Mouse (Mus musculus) liver, adult (tissue): ENCODE data around the gene Map3k21.

Experiments used
- GATA4 ChIP-seq: IDR thresholded peaks from 2 replicates; pipeline ENCODE4 v1.6.1; 2014; ENCODE audit warnings: mild to moderate bottlenecking, low read length; ENCODE audit not compliant: insufficient replicate concordance

Map3k21 gene

GRCm38 (mm10) chr8:125902521-125902920, 7.7 kb upstream of the Map3k21 start:
- no peak for TF ChIP-seq GATA4

DNA sequence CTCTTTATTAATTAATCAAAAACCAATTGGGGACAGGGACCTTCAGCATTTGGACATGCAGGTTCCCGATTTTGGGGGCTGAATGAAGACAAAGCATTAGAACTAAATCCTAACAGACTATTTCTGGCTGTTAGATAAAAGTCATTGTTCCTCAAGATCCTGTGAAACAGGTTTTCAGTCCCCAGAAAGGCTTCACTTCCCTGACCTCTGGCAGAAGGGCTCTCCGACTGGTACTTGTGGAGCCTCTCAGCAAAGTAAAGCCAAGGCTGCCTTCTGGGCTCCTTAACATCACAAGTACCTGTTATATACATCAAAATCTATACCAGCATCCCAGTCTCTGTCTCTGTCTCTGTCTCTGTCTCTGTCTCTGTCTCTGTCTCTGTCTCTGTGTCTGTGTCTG, 4.9 kb upstream of the Map3k21 start:
- no peak for TF ChIP-seq GATA4

DNA sequence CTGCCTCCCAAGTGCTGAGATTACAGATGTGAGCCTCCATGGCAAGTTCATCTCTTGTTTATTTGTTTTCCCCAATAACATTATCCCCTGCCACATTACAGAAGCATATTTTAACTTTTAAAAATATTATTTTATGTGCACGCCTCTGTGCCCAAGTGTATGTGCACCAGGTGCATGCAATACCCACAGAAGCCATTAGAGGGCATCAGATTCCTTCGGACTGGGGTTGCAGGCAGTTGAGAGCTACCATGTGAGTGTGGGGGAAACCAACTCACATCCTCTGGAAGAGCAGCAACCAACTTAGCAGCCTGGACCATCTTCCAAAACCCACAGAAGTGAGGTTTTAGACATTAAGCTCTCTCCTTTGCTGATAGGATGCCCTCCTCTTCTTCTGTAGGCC, 2.9 kb upstream of the Map3k21 start:
- TF ChIP-seq GATA4: no peak

- no peak for TF ChIP-seq GATA4
Observed at GRCm38 (mm10) chr8:125909661-125910364, 437 bp upstream of the Map3k21 start.

DNA sequence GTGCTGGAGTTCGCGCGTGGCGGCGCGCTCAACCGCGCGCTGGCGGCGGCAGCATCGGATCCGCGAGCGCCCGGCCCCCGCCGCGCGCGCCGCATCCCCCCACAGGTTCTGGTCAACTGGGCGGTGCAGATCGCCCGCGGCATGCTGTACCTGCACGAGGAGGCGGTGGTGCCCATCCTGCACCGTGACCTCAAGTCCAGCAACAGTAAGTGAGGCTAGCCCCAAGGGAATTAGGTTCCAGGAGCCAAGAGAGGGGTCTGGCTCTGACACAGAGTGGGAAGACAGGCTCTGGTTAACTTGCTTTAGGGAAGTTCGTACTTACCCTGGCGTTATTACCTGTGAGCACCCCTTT, 955 bp downstream of the Map3k21 start:
- no peak for TF ChIP-seq GATA4

DNA sequence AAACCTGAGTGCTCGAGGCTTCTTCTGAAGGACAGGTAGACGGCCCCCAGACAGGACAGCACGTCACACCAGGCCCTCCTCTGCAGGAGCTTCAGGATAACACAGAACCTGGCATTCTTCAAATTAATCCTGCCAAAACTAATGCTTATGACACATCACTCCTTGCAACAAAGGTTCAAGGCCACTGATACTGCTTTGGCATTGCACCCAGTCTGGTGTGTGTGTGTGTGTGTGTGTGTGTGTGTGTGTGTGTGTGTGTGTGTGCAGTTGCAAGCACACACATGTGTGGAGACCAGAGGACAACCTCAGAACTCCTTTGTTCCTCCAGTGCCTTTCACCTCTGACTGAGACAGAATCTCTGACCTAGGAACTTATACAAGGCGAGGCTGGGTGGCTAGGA, 3.0 kb downstream of the Map3k21 start:
- TF ChIP-seq GATA4: no peak

GRCm38 (mm10) chr8:125914386-125914785, 4.1 kb downstream of the Map3k21 start:
- no peak for TF ChIP-seq GATA4

DNA sequence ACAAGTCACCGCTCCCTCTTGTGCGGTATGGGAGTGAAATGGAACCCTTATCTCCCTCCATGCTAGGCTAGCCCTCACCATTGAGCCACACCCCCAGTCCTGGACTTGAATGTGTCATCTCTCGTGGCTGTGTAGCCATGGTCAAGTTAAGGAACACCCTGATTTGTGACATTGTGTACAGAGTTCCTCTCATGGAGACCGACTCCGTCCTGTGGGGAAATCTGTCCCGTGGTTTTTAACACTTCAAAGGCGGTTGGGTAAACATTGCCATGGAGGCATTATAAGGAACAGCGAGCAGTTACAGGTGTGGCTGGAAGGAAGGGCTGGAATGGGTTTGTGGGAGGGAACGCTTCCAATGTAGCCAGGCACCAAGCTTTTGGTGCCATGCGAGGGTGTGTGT, 6.8 kb downstream of the Map3k21 start:
- TF ChIP-seq GATA4: no peak

- TF ChIP-seq GATA4: no peak
Observed at GRCm38 (mm10) chr8:125918719-125919118, 8.5 kb downstream of the Map3k21 start.

DNA sequence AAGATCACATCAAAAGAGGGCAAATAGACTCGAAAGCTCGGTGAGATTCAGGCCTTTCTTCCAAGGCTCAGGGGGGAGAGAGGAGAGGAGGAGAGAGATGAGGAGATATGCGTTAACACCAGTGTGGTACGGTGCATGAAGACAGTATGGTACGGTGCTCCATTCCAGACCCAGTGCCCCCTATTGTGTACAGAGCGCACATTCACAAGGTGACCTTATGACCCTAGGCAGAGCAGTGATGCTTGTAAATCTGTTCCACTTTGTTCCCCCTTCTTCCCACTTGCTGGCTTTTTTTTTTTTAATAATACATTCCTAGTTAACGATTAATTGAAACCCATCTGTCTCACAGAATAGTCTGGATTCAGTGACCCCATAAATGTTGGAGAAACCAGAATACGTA, 9.3 kb downstream of the Map3k21 start:
- no peak for TF ChIP-seq GATA4

- TF ChIP-seq GATA4: no peak
Observed at GRCm38 (mm10) chr8:125920281-125920680, 10.0 kb downstream of the Map3k21 start.

GRCm38 (mm10) chr8:125920761-125921160, 10.5 kb downstream of the Map3k21 start:
- TF ChIP-seq GATA4: no peak

DNA sequence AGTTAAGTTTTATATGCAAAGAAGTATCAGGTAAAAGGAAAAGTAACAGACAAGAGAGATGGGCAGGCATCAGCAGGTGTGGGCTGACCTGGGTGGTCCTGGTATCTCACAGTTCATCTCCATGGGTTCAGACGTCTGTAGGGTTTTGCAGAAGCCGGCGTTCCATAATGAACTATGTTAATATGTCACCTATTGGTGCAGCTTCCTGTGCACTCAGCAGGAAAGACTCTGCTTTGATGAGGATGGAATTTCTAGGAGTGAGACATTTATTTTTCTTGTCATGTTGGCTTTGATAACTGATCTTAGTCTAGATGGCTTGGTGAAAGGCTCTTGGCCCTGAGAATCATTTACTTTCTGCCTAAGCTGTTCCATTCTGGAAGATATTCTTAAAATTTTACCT, 12.1 kb downstream of the Map3k21 start:
- TF ChIP-seq GATA4: no peak

DNA sequence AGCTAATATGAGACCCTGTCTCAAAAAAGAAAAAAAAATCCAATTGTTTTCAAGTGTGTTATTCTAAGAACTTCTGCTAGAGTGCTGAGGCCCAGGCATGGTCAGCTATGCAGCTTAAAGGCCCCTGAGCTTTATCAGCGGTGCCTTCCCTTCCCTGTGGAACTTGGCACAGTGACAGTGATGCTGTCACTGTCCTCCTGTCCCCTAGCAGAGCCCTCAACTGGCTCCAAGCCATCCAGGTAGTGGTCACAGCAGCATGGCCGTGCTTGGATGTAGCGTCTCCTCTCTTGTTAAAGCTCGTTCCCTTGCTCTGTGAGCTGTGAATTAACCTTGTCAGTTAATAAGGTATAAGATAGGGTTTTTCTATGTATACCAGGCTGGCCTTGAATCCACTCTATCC, 16.4 kb downstream of the Map3k21 start:
- no peak for TF ChIP-seq GATA4

GRCm38 (mm10) chr8:125930276-125931046, 20.2 kb downstream of the Map3k21 start:
- no peak for TF ChIP-seq GATA4

DNA sequence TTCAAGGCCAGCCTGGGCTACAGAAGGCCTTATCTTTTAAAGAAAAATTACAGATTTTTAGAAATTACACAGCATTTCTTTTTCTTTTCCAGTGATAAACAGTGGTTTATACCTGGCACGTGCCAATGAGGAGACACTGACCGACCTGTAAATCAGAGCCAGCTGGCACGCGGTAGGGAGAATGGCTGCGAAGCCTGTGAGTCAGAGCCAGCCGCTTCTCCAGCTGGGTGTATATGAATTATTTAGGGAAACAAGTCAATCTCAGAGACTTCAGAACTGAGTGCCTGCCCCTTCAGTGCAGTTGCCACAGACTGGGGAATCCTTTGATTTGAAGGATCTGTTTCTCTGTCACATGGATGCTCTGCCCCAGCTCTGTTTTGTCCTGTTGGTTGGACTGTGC, 21.6 kb downstream of the Map3k21 start:
- TF ChIP-seq GATA4: no peak

- no peak for TF ChIP-seq GATA4
Observed at GRCm38 (mm10) chr8:125935649-125936048, 25.4 kb downstream of the Map3k21 start.
